Mouse (Mus musculus) E14TG2a.4 (cell line): Measurements from ENCODE around the gene Gcnt2.

Source experiments
- CTCF ChIP-seq: conservative IDR thresholded peaks from 2 replicates; pipeline ENCODE4 v1.5.1; 2014; ENCODE audit warnings: low read length
- POU5F1 ChIP-seq: IDR thresholded peaks from 2 replicates; pipeline ENCODE4 v1.6.1; 2014; ENCODE audit warnings: low read length, borderline replicate concordance

DNA sequence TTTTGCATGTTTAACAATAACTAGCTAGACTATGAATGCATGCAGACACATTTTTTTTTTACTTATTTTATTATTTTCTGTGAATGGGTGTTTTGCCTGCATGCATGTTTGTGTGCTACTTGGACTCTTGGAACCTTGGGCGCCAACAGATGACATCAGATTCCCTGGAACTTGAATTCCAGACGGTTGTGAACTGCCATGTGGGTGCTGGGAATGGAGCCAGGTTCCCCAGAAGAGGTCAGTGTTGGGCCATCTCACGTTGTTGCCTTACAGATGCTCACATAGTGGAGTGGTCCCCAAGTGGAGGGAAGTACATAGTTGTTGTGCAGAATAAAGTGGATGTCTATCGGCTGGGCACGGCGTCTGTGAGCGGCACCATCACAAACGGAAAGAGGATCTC, 149.4 kb downstream of the Gcnt2 start:
- TF ChIP-seq CTCF (0 out of 2 replicates have a peak, but pooled peaks have one; percentile 4), POU5F1 (no peak)
